Mouse (Mus musculus) kidney, adult 2 months (tissue): ENCODE measurements around the gene Slc7a6.

Source experiments
- CTCF ChIP-seq: fragments of 200-500 bp; conservative IDR thresholded peaks from 2 replicates; pipeline ENCODE4 v1.5.1; 2011; ENCODE audit warnings: low read depth, mild to moderate bottlenecking, control low read depth, low read length, moderate library complexity, mixed read lengths; ENCODE audit not compliant: insufficient read depth, insufficient read length
- POLR2A ChIP-seq: fragments of 200-500 bp; IDR thresholded peaks from one replicate; pipeline ENCODE4 v1.6.1; 2011; ENCODE audit warnings: low read depth, low read length, control low read depth

- TF ChIP-seq CTCF = no peak
- TF ChIP-seq POLR2A = no peak
Observed at GRCm38 (mm10) chr8:106158381-106158780, 10.3 kb upstream of the Slc7a6 start.
